Mouse (Mus musculus) kidney, adult 18-20 months (tissue): ENCODE measurements around the gene Tesk1.

Experiments
- DNase-seq: peaks from one replicate; pipeline ENCODE4 v3.0.0; 2021

Gene Tesk1

GRCm38 (mm10) chr4:43496587-43496986 lies 54.8 kb downstream of the Tesk1 start:
- no peak for DNase-seq

DNA sequence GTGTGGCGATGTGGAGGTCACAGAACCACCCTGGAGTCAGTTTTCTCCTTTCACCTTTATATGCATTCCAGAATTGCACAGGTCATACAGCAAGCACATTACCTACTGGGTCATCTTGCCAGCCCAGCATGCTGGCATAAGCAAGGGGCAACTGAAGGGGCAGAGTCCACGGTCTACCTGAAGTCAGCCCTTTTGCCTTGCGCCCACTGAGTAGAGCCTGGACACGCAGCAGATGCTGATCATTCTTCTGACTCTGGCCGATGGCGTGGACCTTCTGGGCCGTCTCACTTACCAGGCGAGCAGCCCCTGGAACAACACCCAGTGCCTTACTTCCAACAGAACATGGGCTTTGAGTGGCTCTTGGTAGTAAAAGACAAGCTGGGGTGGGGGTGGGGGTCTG lies 55.7 kb downstream of the Tesk1 start:
- DNase-seq, result peak; percentile 52
